Mouse (Mus musculus): ENCODE measurements around the gene Hoxa13.

DNA sequence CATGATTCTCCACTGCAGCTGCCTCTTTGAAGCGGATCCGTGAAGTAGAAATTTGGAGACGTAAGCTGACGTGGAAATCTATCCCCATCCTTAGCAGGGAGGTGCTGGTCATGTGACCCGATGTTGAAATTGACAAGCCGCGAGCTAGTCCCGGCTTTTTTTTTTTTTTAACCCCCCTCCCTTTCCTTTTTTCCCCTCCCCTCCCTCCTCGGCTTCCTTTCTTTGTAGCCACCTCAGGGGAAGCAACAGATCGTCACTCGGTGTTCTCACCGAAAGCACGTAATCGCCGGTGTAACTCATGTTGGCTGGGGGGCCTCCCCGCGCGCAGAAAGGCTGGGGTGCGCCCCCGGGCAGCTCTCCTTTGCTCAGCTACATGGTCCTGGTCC is 14.9 kb downstream of the Hoxa13 start, which contains the start of gene Hoxa11:
- TF ChIP-seq CTCF (IDR thresholded peaks at IDR 0.05; ENCODE audit: borderline replicate concordance, control insufficient read depth, extremely low read depth, insufficient read depth, low read length, poor library complexity) (no peak), POLR2A (IDR thresholded peaks at IDR 0.05; ENCODE audit: control insufficient read depth, extremely low read depth, insufficient read depth, low read length, poor library complexity) (no peak)

Measured in thymus, adult 2 months (tissue).